Mouse (Mus musculus): ENCODE results near the gene Ifitm10. TPM values are rescaled to one million over a fixed set of nuclear protein-coding genes. Genes with fewer than 3 reads are reported as not detected.

Ifitm10 gene
- polyA plus RNA-seq, 1 experiment from 2014 or later: 3.0 TPM

Other genes with a start within 250 kb of the Ifitm10 start
- not detected in 2 replicates for gene Gm39115, start 237.7 kb downstream of the Ifitm10 start, polyA plus RNA-seq (2014; fragmentation: Nextera tagmentation; extraction: Ambion mirVana)
- not detected in 2 replicates for gene Gm45337, start 229.1 kb downstream of the Ifitm10 start, polyA plus RNA-seq (2014; fragmentation: Nextera tagmentation; extraction: Ambion mirVana)
- not detected in 2 replicates for gene Gm29735, start 216.6 kb downstream of the Ifitm10 start, polyA plus RNA-seq (2014; fragmentation: Nextera tagmentation; extraction: Ambion mirVana)
- gene Gm4553, start 208.0 kb downstream of the Ifitm10 start, polyA plus RNA-seq (2014; fragmentation: Nextera tagmentation; extraction: Ambion mirVana): not detected in 2 replicates
- gene Krtap5-2, start 197.7 kb downstream of the Ifitm10 start, polyA plus RNA-seq (2014; fragmentation: Nextera tagmentation; extraction: Ambion mirVana): not detected in 2 replicates
- gene Gm10153, start 183.4 kb downstream of the Ifitm10 start, polyA plus RNA-seq (2014; fragmentation: Nextera tagmentation; extraction: Ambion mirVana): not detected in 2 replicates
- not detected in 2 replicates for gene Krtap5-3, start 172.4 kb downstream of the Ifitm10 start, polyA plus RNA-seq (2014; fragmentation: Nextera tagmentation; extraction: Ambion mirVana)
- gene Gm7579, start 161.9 kb downstream of the Ifitm10 start, polyA plus RNA-seq (2014; fragmentation: Nextera tagmentation; extraction: Ambion mirVana): not detected in 2 replicates
- 0.19 TPM in 1 of 2 replicates, not detected in the other for gene Krtap5-5, start 143.8 kb downstream of the Ifitm10 start, polyA plus RNA-seq (2014; fragmentation: Nextera tagmentation; extraction: Ambion mirVana)
- not detected in 2 replicates for gene Gm40460, start 132.7 kb downstream of the Ifitm10 start, polyA plus RNA-seq (2014; fragmentation: Nextera tagmentation; extraction: Ambion mirVana)
- not detected in 2 replicates for gene Gm2431, start 115.4 kb downstream of the Ifitm10 start, polyA plus RNA-seq (2014; fragmentation: Nextera tagmentation; extraction: Ambion mirVana)
- not detected in 2 replicates for gene Gm4559, start 99.4 kb downstream of the Ifitm10 start, polyA plus RNA-seq (2014; fragmentation: Nextera tagmentation; extraction: Ambion mirVana)
- not detected in 2 replicates for gene Krtap5-1, start 76.6 kb downstream of the Ifitm10 start, polyA plus RNA-seq (2014; fragmentation: Nextera tagmentation; extraction: Ambion mirVana)
- not detected in 2 replicates for gene Krtap5-4, start 70.2 kb downstream of the Ifitm10 start, polyA plus RNA-seq (2014; fragmentation: Nextera tagmentation; extraction: Ambion mirVana)
- gene Gm49369, start 8.9 kb upstream of the Ifitm10 start, polyA plus RNA-seq (2014; fragmentation: Nextera tagmentation; extraction: Ambion mirVana): 0.46 TPM in 1 of 2 replicates, not detected in the other
- gene Ctsd, start 14.3 kb upstream of the Ifitm10 start, polyA plus RNA-seq (2014; fragmentation: Nextera tagmentation; extraction: Ambion mirVana): 342 and 350 TPM in 2 replicates
- 1.9 and 3.9 TPM in 2 replicates for gene Syt8, start 61.1 kb upstream of the Ifitm10 start, polyA plus RNA-seq (2014; fragmentation: Nextera tagmentation; extraction: Ambion mirVana)
- gene Tnni2, start 68.1 kb upstream of the Ifitm10 start, polyA plus RNA-seq (2014; fragmentation: Nextera tagmentation; extraction: Ambion mirVana): 319 and 564 TPM in 2 replicates
- gene Lsp1, start 87.1 kb upstream of the Ifitm10 start, polyA plus RNA-seq (2014; fragmentation: Nextera tagmentation; extraction: Ambion mirVana): 40.1 and 42.6 TPM in 2 replicates
- 376 and 643 TPM in 2 replicates for gene Tnnt3, start 125.1 kb upstream of the Ifitm10 start, polyA plus RNA-seq (2014; fragmentation: Nextera tagmentation; extraction: Ambion mirVana)
- gene Mrpl23, start 158.9 kb upstream of the Ifitm10 start, polyA plus RNA-seq (2014; fragmentation: Nextera tagmentation; extraction: Ambion mirVana): 30.3 and 33.1 TPM in 2 replicates